ENCODE assay signal across 26 mouse cellular contexts in genomic region chr14:76341226-76341625, GRCm38 (mm10).
"Had no signal": no experiment of that assay in that cellular context is flagged by ENCODE, and none has a peak within 500 bp of the region (broad histone marks: within the 10 kb centered on the region; RNA-seq: fewer than 3 reads in every experiment).

No protein-coding gene starts in this region.

- H3K36me3 ChIP-seq: heart, embryonic 10.5 days; heart, embryonic 12.5 days; hindbrain, embryonic 10.5 days; hindbrain, embryonic 12.5 days; intestine, embryonic 15.5 days; limb, embryonic 13.5 days; limb, embryonic 15.5 days; liver, embryonic 12.5 days had no signal

- DNase-seq: gastrocnemius, adult 2 months; gastrocnemius, postnatal 10 days; gastrocnemius, postnatal 25 days; heart, postnatal 10 days; heart, postnatal 4 days; kidney, adult 18-20 months; kidney, adult 8-10 months; kidney, postnatal 10 days; kidney, postnatal 25 days; layer of hippocampus, adult 9-11 months; layer of hippocampus, postnatal 36 days; left cerebral cortex, postnatal 4 days; lung, adult 18-20 months had no signal

- H3K4me3 ChIP-seq: gastrocnemius, adult 2 months; heart, embryonic 10.5 days; heart, embryonic 12.5 days; hindbrain, embryonic 10.5 days; hindbrain, embryonic 12.5 days; intestine, embryonic 15.5 days; limb, embryonic 13.5 days; limb, embryonic 15.5 days; liver, embryonic 12.5 days had no signal

- H3K4me1 ChIP-seq: heart, embryonic 10.5 days; heart, embryonic 12.5 days; hindbrain, embryonic 10.5 days; intestine, embryonic 15.5 days; limb, embryonic 13.5 days; limb, embryonic 15.5 days; liver, embryonic 12.5 days had no signal

- H3K9ac ChIP-seq: heart, embryonic 12.5 days; hindbrain, embryonic 12.5 days; hindbrain, embryonic 14.5 days; intestine, embryonic 15.5 days; limb, embryonic 13.5 days; limb, embryonic 15.5 days; liver, embryonic 12.5 days; liver, embryonic 14.5 days had no signal

- H3K27ac ChIP-seq: gastrocnemius, adult 2 months; heart, embryonic 10.5 days; hindbrain, embryonic 10.5 days; hindbrain, embryonic 12.5 days; hindbrain, embryonic 14.5 days; intestine, embryonic 15.5 days; limb, embryonic 13.5 days; limb, embryonic 15.5 days; liver, embryonic 12.5 days; liver, embryonic 14.5 days had no signal

- ATAC-seq: hindbrain, embryonic 16.5 days; inflammation-experienced regulatory T-cells, adult 6 months; intestine, embryonic 15.5 days; intestine, postnatal 0 days; liver, embryonic 12.5 days had no signal

- H3K9me3 ChIP-seq: heart, embryonic 10.5 days; heart, embryonic 12.5 days; hindbrain, embryonic 10.5 days; hindbrain, embryonic 12.5 days; intestine, embryonic 15.5 days; limb, embryonic 13.5 days; limb, embryonic 15.5 days; liver, embryonic 12.5 days had no signal

- H3K4me2 ChIP-seq: heart, embryonic 12.5 days; hindbrain, embryonic 12.5 days; hindbrain, embryonic 14.5 days; intestine, embryonic 15.5 days; limb, embryonic 13.5 days; limb, embryonic 15.5 days; liver, embryonic 12.5 days had no signal

- H3K27me3 ChIP-seq: heart, embryonic 12.5 days; hindbrain, embryonic 12.5 days; intestine, embryonic 15.5 days; limb, embryonic 15.5 days; liver, embryonic 12.5 days had no signal
